Mouse (Mus musculus): Measurements from ENCODE around the gene Col23a1. TPM values are rescaled to one million over a fixed set of nuclear protein-coding genes. Genes with fewer than 3 reads are reported as not detected.

Col23a1 gene
- polyA plus RNA-seq, 1 experiment, result 5.3 TPM

- Histone ChIP-seq H3K4me1 (ENCODE audit: control insufficient read depth, insufficient read depth, low read length) (no peaks in the 10 kb centered on the region), H3K4me3 (replicated peaks; ENCODE audit: insufficient read depth, low read depth, low read length) (no peak overlapping the region), H3K27me3 (ENCODE audit: control insufficient read depth, insufficient read depth, low read length) (no peaks in the 10 kb centered on the region), H3K27ac (ENCODE audit: insufficient read depth, low read length) (no peak overlapping the region)
- 75% methylated on average over 12 of the region's 12 CpGs for WGBS
- no peak for DNase-seq
- no peak for TF ChIP-seq CTCF (IDR thresholded peaks at IDR 0.05; ENCODE audit: borderline replicate concordance, insufficient read depth, low read depth, low read length)
- no peak for TF ChIP-seq POLR2A (IDR thresholded peaks at IDR 0.05; ENCODE audit: borderline replicate concordance, insufficient read depth, low read length)
Measured at GRCm38 (mm10) chr11:51303981-51304553, 14.3 kb downstream of the Col23a1 start.

GRCm38 (mm10) chr11:51308306-51308705 lies 18.6 kb downstream of the Col23a1 start:
- WGBS, result 46% methylated on average over 5 of the region's 5 CpGs
- Histone ChIP-seq H3K4me1 (ENCODE audit: control insufficient read depth, insufficient read depth, low read length) (no peaks in the 10 kb centered on the region), H3K27ac (ENCODE audit: insufficient read depth, low read length) (no peak overlapping the region), H3K27me3 (ENCODE audit: control insufficient read depth, insufficient read depth, low read length) (no peaks in the 10 kb centered on the region), H3K4me3 (replicated peaks; ENCODE audit: insufficient read depth, low read depth, low read length) (no peak overlapping the region)
- no peak for DNase-seq
- TF ChIP-seq CTCF (IDR thresholded peaks at IDR 0.05; ENCODE audit: borderline replicate concordance, insufficient read depth, low read depth, low read length) (no peak), POLR2A (IDR thresholded peaks at IDR 0.05; ENCODE audit: borderline replicate concordance, insufficient read depth, low read length) (no peak)

- no peaks in the 10 kb centered on the region for H3K27me3 ChIP-seq (ENCODE audit: control insufficient read depth, insufficient read depth, low read length)
- DNase-seq, result no peak
- no peak overlapping the region for H3K27ac ChIP-seq (ENCODE audit: insufficient read depth, low read length)
- no peak overlapping the region for H3K4me3 ChIP-seq (replicated peaks; ENCODE audit: insufficient read depth, low read depth, low read length)
- 88% methylated on average over 8 of the region's 8 CpGs for WGBS
- peaks cover 4% of the 10 kb centered on the region; the same call in 1 of the 2 replicates for H3K4me1 ChIP-seq (ENCODE audit: control insufficient read depth, insufficient read depth, low read length)
- no peak for TF ChIP-seq POLR2A (IDR thresholded peaks at IDR 0.05; ENCODE audit: borderline replicate concordance, insufficient read depth, low read length)
Measured at GRCm38 (mm10) chr11:51311846-51312245, 22.1 kb downstream of the Col23a1 start.

DNA sequence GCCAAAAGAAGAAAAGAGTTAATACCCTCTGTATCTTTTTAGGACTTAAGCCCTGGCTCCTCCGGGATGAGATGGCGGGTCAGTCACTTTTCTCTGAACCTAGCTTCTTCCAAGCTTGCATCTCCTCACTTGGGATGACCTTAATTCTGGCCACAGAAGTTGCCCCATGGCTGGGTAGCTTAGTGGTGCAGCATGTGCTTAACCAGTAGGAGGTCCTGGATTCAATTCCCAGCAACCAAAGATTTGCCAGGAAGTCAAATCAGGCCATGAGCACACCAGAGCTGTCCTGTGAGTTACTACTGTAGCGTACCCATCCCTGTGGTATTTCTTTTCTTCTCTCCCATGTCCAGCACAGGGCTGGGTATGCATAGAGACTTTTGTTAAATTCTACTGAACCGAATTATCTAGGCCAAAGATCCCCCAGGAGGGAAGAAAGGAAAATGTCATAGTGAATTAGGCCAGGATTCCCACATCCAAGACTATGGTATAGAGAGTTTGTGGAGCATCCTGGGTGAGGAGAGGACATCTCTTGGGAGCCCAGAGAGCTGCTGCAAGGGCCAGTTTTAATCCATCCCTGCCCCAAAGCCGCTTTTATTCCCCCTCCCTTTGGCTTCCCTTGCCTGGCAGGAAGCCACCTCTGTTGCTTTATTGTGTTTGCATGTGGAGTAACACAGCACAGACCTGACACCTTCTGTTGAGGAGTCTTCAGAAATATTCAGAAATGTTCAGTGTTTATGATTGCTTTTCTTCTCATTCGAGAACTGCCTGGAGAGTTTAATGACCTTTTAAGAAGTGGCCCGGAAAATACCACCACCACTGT lies 26.5 kb downstream of the Col23a1 start:
- H3K27ac ChIP-seq (ENCODE audit: insufficient read depth, low read length), result no peak overlapping the region
- H3K4me3 ChIP-seq (replicated peaks; ENCODE audit: insufficient read depth, low read depth, low read length), result no peak overlapping the region
- DNase-seq, result peak; percentile 30 to 55
- H3K4me1 ChIP-seq (ENCODE audit: control insufficient read depth, insufficient read depth, low read length), result peaks cover 4% of the 10 kb centered on the region; the same call in 1 of the 2 replicates
- TF ChIP-seq POLR2A (IDR thresholded peaks at IDR 0.05; ENCODE audit: borderline replicate concordance, insufficient read depth, low read length) (no peak), CTCF (IDR thresholded peaks at IDR 0.05; ENCODE audit: borderline replicate concordance, insufficient read depth, low read depth, low read length) (no peak)
- no peaks in the 10 kb centered on the region for H3K27me3 ChIP-seq (ENCODE audit: control insufficient read depth, insufficient read depth, low read length)
- WGBS, result 33% methylated on average over 7 of the region's 7 CpGs

DNA sequence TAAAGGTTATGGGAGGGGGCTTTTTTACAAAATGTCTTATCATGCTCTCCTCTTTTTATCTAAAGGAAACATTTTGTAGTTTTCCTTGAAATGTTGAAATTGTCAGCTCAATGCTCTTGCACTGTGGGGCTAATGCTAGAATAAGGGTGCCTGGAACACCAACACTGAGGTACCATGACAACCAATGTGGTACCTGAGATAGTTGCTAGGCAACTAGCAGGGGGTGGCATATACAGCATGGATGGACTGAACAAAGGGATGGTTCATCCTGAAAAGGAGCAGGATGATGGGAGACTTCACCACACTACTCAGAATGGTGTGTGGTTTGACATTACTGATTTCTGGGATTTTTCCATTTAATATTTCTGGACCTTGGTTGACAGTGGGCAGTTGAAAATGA lies 30.9 kb downstream of the Col23a1 start:
- Histone ChIP-seq H3K27ac (ENCODE audit: insufficient read depth, low read length) (no peak overlapping the region), H3K4me3 (replicated peaks; ENCODE audit: insufficient read depth, low read depth, low read length) (no peak overlapping the region), H3K4me1 (ENCODE audit: control insufficient read depth, insufficient read depth, low read length) (peaks cover 4% of the 10 kb centered on the region; the same call in 1 of the 2 replicates), H3K27me3 (ENCODE audit: control insufficient read depth, insufficient read depth, low read length) (no peaks in the 10 kb centered on the region)
- TF ChIP-seq CTCF (IDR thresholded peaks at IDR 0.05; ENCODE audit: borderline replicate concordance, insufficient read depth, low read depth, low read length), result no peak
- TF ChIP-seq POLR2A (IDR thresholded peaks at IDR 0.05; ENCODE audit: borderline replicate concordance, insufficient read depth, low read length), result no peak
- no peak for DNase-seq

GRCm38 (mm10) chr11:51326908-51327307 lies 37.2 kb downstream of the Col23a1 start:
- WGBS, result 62% methylated on average over 6 of the region's 6 CpGs
- TF ChIP-seq CTCF (IDR thresholded peaks at IDR 0.05; ENCODE audit: borderline replicate concordance, insufficient read depth, low read depth, low read length) (no peak), POLR2A (IDR thresholded peaks at IDR 0.05; ENCODE audit: borderline replicate concordance, insufficient read depth, low read length) (no peak)
- no peaks in the 10 kb centered on the region for H3K27me3 ChIP-seq (ENCODE audit: control insufficient read depth, insufficient read depth, low read length)

GRCm38 (mm10) chr11:51328387-51328942 lies 38.7 kb downstream of the Col23a1 start:
- 55% methylated on average over 12 of the region's 12 CpGs for WGBS
- H3K4me1 ChIP-seq (ENCODE audit: control insufficient read depth, insufficient read depth, low read length), result peaks cover 3% of the 10 kb centered on the region; the same call in 1 of the 2 replicates
- peak; percentile 32 to 37 for DNase-seq
- TF ChIP-seq CTCF (IDR thresholded peaks at IDR 0.05; ENCODE audit: borderline replicate concordance, insufficient read depth, low read depth, low read length) (no peak), POLR2A (IDR thresholded peaks at IDR 0.05; ENCODE audit: borderline replicate concordance, insufficient read depth, low read length) (no peak)
- H3K27me3 ChIP-seq (ENCODE audit: control insufficient read depth, insufficient read depth, low read length), result no peaks in the 10 kb centered on the region
- no peak overlapping the region for H3K27ac ChIP-seq (ENCODE audit: insufficient read depth, low read length)
- no peak overlapping the region for H3K4me3 ChIP-seq (replicated peaks; ENCODE audit: insufficient read depth, low read depth, low read length)

More at GRCm38 (mm10) chr11:51326908-51327307, 37.2 kb downstream of the Col23a1 start:
- Histone ChIP-seq H3K4me3 (replicated peaks; ENCODE audit: insufficient read depth, low read depth, low read length) (no peak overlapping the region), H3K27ac (ENCODE audit: insufficient read depth, low read length) (no peak overlapping the region), H3K4me1 (ENCODE audit: control insufficient read depth, insufficient read depth, low read length) (peaks cover 3% of the 10 kb centered on the region; the same call in 1 of the 2 replicates)
- DNase-seq, result peak in 1 of 2 experiments; percentile 15
